Mouse (Mus musculus): ENCODE measurements at regions not wholly inside any gene's neighbourhood (a gene's known extent, or its start where the extent isn't known, plus 50 kb on each side); places are given as distances from the start of the nearest gene placed in this dataset.

DNA sequence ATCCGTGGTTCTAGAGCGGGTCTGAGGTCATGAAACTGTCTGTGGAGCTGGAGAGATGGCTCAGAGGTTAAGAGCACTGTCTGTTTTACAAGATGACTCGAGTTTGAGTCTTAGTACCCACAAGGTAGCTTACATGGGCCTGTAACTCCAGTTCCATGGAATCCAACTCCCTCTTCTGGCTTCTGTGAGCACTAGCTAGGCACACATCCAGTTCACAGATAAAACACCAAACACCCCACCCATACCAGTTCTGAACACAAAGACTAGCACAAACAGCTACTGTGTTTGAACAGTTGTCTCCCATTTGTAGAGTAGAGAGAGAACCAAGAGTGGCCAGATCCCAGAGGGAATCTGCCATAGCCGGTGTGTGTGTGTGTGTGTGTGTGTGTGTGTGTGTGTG is 224.0 kb downstream of the Zfp36l1 start:
- DNase-seq (ENCODE audit: extremely low spot score, low read depth, low spot score): no peak

- DNase-seq (ENCODE audit: extremely low spot score, low read depth, low spot score): no peak
Observed at GRCm38 (mm10) chr12:79888086-79888485, 224.7 kb downstream of the Zfp36l1 start.

GRCm38 (mm10) chr12:79887225-79887886 is 225.5 kb downstream of the Zfp36l1 start:
- DNase-seq (ENCODE audit: extremely low spot score, low read depth, low spot score): no peak

- DNase-seq (ENCODE audit: extremely low spot score, low read depth, low spot score): no peak
Observed at GRCm38 (mm10) chr12:79886494-79886893, 226.3 kb downstream of the Zfp36l1 start.

DNA sequence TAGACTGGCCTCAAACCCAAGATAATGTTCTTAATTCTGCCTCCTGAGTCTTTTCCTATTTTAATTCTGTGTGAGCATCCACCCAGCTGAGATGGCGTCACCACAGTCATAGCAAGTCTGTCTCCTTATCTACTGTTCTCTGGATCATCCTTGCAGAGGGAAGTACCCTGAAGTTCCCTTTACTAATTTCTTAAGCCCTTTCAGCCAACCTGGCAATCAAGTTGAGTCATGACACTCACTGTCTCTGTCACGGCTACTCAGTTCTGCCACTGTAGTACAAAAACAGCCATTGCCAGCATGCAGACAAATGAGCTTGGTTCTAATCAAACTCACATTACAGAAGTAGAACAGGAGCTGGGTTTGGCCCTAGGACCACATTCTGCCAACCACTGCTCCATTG is 227.5 kb downstream of the Zfp36l1 start:
- DNase-seq (ENCODE audit: extremely low spot score, low read depth, low spot score): no peak

DNA sequence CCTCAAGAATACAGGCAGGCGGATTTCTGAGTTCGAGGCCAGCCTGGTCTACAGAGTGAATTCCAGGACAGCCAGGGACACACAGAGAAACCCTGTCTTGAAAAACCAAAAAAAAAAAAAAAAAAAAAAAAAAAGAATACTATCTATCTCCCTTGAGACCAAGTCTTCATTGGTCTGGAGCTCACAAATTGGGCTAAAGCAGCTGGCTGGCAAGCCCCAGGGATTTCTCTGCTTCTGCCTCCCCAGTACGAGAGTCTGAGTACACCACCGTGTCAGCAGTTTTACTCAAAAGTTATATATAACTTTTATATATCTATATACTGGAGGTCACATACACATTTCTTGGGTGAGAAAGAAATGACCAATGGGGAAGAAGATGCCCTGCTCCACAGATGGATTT is 229.2 kb downstream of the Zfp36l1 start:
- DNase-seq (ENCODE audit: extremely low spot score, low read depth, low spot score): no peak

DNA sequence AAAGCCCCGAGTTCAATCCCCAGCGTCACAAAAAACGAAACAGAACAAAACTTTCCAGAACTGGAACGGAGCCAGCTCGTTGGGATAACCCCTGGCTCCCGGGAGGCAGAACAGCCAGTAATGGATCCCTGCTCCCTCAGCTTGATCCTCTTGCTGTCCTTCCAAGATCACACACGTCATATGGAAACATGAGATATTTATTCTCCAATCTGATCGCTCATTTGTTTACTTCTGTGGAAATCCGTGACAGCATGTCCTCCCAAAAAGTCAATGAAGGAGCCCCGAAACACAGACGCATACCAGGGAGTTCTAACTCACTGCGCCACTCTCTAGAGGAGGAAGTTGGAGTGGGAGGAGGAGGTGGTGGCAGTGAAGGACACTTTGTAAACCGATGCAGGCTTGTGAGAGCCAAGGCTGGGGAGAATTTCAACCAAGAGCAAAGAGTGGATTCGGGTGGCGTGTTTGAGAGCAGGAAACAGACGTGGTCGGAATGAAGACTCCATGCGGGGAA is 232.0 kb downstream of the Zfp36l1 start:
- DNase-seq (ENCODE audit: extremely low spot score, low read depth, low spot score): no peak

GRCm38 (mm10) chr12:79880346-79880745 is 232.5 kb downstream of the Zfp36l1 start:
- no peak for DNase-seq (ENCODE audit: extremely low spot score, low read depth, low spot score)

GRCm38 (mm10) chr12:79879918-79880273 is 232.9 kb downstream of the Zfp36l1 start:
- DNase-seq (ENCODE audit: extremely low spot score, low read depth, low spot score): no peak

DNA sequence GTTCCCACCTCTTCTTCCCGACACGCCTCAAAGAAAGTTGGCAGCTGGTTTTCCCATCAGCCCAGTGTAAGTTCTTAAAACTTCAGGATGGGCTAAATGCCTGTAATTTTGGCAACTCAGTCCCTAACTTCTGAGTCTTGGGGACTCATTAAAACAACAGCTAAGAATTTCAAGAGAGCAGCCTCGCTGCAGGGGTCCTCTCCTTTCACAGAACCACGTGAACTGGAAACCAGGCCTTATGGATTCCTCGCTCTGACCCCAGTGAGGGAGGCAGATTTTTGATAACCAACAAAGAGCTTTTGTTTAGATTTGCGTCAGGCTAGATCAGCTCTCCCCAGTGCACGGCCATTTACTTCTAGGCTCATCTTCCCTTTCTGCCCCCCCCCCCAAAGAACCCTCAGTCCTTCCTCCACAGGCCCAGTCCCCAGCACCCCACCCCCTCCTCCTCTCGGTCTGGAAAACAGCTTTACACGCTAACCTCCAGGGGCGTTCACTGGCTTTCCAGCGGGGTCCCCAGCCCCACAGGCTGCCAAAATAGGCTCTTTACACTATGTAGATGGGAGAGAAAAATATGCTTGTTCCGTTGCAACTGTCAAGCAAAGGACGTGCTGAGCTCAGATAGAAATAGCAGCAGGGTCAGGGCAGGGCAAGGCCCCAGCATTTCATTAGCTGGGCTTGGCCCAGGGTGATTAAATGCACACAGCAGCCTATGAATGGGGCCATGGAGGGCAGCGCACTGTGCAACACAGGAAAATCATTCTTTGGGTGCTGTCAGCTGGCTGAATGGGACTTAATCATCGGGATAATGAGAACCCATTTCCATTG is 233.5 kb downstream of the Zfp36l1 start:
- peak; percentile 70 for DNase-seq (ENCODE audit: extremely low spot score, low read depth, low spot score)

DNA sequence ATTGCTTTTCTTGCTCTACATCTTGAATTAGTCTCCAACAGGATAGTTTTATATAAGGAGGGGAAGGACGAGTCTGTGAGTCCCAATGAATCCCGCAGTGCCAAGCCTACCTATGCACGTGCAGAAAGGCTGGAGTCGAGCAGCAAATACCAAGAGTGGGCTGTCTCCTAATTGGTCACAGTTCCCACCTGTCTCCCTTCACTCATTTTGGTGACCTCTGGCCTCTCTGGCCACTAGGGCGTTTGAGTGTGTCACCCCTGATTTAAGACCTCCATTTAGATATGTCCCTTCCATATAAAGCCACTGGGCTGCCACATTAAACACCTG is 234.1 kb downstream of the Zfp36l1 start:
- DNase-seq (ENCODE audit: extremely low spot score, low read depth, low spot score): no peak

- no peak for DNase-seq (ENCODE audit: extremely low spot score, low read depth, low spot score)
Observed at GRCm38 (mm10) chr12:79878163-79878562, 234.7 kb downstream of the Zfp36l1 start.

- DNase-seq (ENCODE audit: extremely low spot score, low read depth, low spot score): no peak
Observed at GRCm38 (mm10) chr12:79874333-79874732, 238.5 kb downstream of the Zfp36l1 start.

GRCm38 (mm10) chr12:79865179-79865552 is 247.6 kb downstream of the Zfp36l1 start:
- DNase-seq (ENCODE audit: extremely low spot score, low read depth, low spot score): no peak

DNA sequence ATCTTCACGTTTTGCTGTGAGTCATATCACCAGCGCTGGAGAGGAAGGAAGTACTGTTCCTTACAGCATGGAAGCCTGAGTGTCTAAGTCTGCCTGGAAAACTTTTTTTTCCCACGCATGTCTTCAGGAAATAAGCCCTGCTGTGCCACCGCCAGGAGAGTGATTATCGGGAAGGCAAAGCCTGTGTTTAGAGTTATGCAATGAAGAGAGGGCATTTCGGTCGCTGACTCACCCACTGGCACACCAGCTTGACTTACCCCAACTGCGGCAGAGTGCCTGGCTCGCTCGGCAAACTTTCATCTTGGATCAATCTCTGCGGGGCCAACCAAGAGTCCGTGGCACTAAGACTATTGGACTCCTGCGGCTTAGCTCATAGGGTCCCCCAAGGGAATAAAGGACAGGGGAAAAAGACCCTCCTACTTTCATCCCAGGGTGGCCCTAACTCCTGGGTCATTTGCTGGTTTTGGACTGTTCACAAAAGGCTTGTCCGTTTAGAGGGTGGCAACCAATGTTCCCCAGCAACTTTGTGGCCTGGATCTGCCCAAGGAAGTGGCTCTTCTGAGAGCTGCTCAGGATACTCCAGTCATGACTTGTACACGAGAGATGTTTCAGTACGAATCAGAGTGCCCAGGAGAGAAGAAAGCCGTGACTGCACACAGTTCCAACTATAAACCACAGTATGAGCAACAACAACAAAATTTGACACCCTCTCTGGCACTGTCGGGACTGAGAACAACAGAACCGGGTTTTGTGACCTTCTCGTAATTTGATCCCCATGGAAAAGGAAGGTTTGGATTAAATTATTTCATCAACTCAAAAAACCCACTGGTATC is 248.3 kb downstream of the Zfp36l1 start:
- DNase-seq (ENCODE audit: extremely low spot score, low read depth, low spot score): no peak

Measured in hindlimb bud, embryonic 11.5 days (tissue).